Mouse (Mus musculus): ENCODE data around the gene Clec16a.

Clec16a gene

GRCm38 (mm10) chr16:10763540-10764264 lies 218.6 kb downstream of the Clec16a start:
- no peak for DNase-seq (ENCODE audit: low read depth, low spot score)

GRCm38 (mm10) chr16:10764323-10764722 lies 219.2 kb downstream of the Clec16a start:
- no peak for DNase-seq (ENCODE audit: low read depth, low spot score)

- peak; percentile 77 for DNase-seq (ENCODE audit: low read depth, low spot score)
These were observed 222.0 kb downstream of the Clec16a start for GRCm38 (mm10) chr16:10767158-10767557.

GRCm38 (mm10) chr16:10768821-10769220 lies 223.7 kb downstream of the Clec16a start:
- DNase-seq (ENCODE audit: low read depth, low spot score): no peak

GRCm38 (mm10) chr16:10769661-10770060 lies 224.5 kb downstream of the Clec16a start:
- no peak for DNase-seq (ENCODE audit: low read depth, low spot score)

- DNase-seq (ENCODE audit: low read depth, low spot score): no peak
These were observed 225.6 kb downstream of the Clec16a start for GRCm38 (mm10) chr16:10770531-10771325.

- DNase-seq (ENCODE audit: low read depth, low spot score): no peak
These were observed 226.8 kb downstream of the Clec16a start for GRCm38 (mm10) chr16:10771769-10772510.

- no peak for DNase-seq (ENCODE audit: low read depth, low spot score)
These were observed 228.4 kb downstream of the Clec16a start for GRCm38 (mm10) chr16:10773543-10773942.

- DNase-seq (ENCODE audit: low read depth, low spot score): no peak
These were observed 229.6 kb downstream of the Clec16a start for GRCm38 (mm10) chr16:10774726-10775125.

- no peak for DNase-seq (ENCODE audit: low read depth, low spot score)
These were observed 231.2 kb downstream of the Clec16a start for GRCm38 (mm10) chr16:10776322-10776721.

- no peak for DNase-seq (ENCODE audit: low read depth, low spot score)
These were observed 232.5 kb downstream of the Clec16a start for GRCm38 (mm10) chr16:10777579-10778160.

- DNase-seq (ENCODE audit: low read depth, low spot score): no peak
These were observed 235.5 kb downstream of the Clec16a start for GRCm38 (mm10) chr16:10780631-10781120.

GRCm38 (mm10) chr16:10781862-10782371 lies 236.8 kb downstream of the Clec16a start:
- no peak for DNase-seq (ENCODE audit: low read depth, low spot score)

GRCm38 (mm10) chr16:10782377-10783151 lies 237.4 kb downstream of the Clec16a start:
- DNase-seq (ENCODE audit: low read depth, low spot score): no peak

GRCm38 (mm10) chr16:10783152-10783434 lies 238.0 kb downstream of the Clec16a start:
- DNase-seq (ENCODE audit: low read depth, low spot score): no peak

- no peak for DNase-seq (ENCODE audit: low read depth, low spot score)
These were observed 238.3 kb downstream of the Clec16a start for GRCm38 (mm10) chr16:10783451-10783850.

- no peak for DNase-seq (ENCODE audit: low read depth, low spot score)
These were observed 239.0 kb downstream of the Clec16a start for GRCm38 (mm10) chr16:10783883-10784792.

- DNase-seq (ENCODE audit: low read depth, low spot score): peak; percentile 79
These were observed 239.7 kb downstream of the Clec16a start for GRCm38 (mm10) chr16:10784793-10785370.

All from ES-CJ7 (cell line).